Mouse (Mus musculus) cortical plate, adult 2 months (tissue): ENCODE measurements around the gene G6pc.

Experiments
- CTCF ChIP-seq: fragments of 200-500 bp; IDR thresholded peaks from 2 replicates; pipeline ENCODE4 v1.5.1; 2011; ENCODE audit warnings: mild to moderate bottlenecking, control low read depth, low read length; ENCODE audit not compliant: insufficient read depth; ENCODE audit errors: extremely low read depth
- POLR2A ChIP-seq: fragments of 200-500 bp; IDR thresholded peaks from 2 replicates; pipeline ENCODE4 v1.6.1; 2011; ENCODE audit warnings: mild to moderate bottlenecking, low read length, control low read depth; ENCODE audit not compliant: insufficient read depth; ENCODE audit errors: extremely low read depth

- no peak for TF ChIP-seq CTCF
- no peak for TF ChIP-seq POLR2A
These were observed 58.8 kb downstream of the G6pc start for GRCm38 (mm10) chr11:101426165-101426564.
